Mouse (Mus musculus): ENCODE results near the gene Wwc1. TPM values are rescaled to one million over a fixed set of nuclear protein-coding genes. Genes with fewer than 3 reads are reported as not detected.
"Not testable (repeated sequence)": the region's sequence is repeated elsewhere in the genome, so short reads cannot be mapped to it uniquely, and the experiment has no call there.

Gene Wwc1
- polyA plus RNA-seq, 1 experiment from 2014 or later, result 0.86 TPM

DNA sequence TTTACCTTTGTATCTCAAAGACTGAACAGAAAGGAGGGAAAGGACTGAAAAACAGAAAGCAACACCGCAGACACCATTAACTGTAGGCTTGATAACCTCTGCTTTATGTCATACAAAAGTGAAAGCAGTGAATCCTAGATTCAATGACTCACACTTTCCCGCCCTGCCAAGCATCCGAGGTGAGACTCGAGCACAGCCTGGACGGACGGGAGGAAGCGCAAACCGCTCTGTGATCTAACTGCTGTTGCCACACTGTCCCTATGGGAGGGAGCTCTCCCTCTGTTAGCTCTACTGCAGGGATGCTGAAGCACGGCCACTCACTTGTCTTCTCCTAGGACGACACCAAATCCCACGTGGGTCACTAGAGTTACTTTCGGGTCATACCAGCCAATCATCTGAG, 164.0 kb downstream of the Wwc1 start:
- 85% methylated on average over 12 of the region's 12 CpGs for WGBS (ENCODE audit: insufficient replicate concordance)

DNA sequence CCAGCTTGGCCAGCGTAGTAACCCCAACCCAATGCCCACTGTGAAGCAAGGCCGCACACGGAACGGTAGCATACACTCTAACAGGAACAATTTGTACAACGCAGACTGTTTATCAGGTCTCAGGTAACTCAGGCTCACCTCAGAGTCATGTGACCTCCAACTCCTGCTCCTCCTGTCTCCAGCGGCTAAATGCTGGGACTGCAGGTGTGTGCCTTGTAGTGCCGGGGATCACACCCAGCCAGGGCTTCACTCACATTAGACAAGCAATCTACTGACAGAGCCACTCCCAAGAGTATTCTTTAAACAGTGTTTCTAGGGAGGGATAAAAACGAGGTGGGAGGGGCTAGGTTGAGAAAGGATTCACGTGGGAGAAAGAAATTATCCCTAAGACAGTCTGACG, 168.9 kb downstream of the Wwc1 start:
- H3K27ac ChIP-seq, result no peak overlapping the region
- no peaks in the 10 kb centered on the region for H3K4me1 ChIP-seq (replicated peaks)
- H3K27me3 ChIP-seq, result no peaks in the 10 kb centered on the region
- H3K4me3 ChIP-seq (replicated peaks), result no peak overlapping the region
- no peak for ATAC-seq (ENCODE audit: low read depth)
- H3K4me2 ChIP-seq, result no peak overlapping the region
- H3K36me3 ChIP-seq, result peaks cover 94% of the 10 kb centered on the region
- 79% methylated on average over 10 of the region's 10 CpGs for WGBS (ENCODE audit: insufficient replicate concordance)
- no peaks in the 10 kb centered on the region for H3K9me3 ChIP-seq (replicated peaks)
- H3K9ac ChIP-seq, result no peak overlapping the region
- DNase-seq, result no peak

More for the DNA sequence above, 164.0 kb downstream of the Wwc1 start:
- H3K36me3 ChIP-seq, result peaks cover 94% of the 10 kb centered on the region
- DNase-seq (no peak), ATAC-seq (ENCODE audit: low read depth) (no peak)
- no peaks in the 10 kb centered on the region for H3K9me3 ChIP-seq (replicated peaks)
- H3K4me3 ChIP-seq (replicated peaks), result no peak overlapping the region
- no peak overlapping the region for H3K4me2 ChIP-seq
- H3K9ac ChIP-seq, result no peak overlapping the region
- no peak overlapping the region for H3K27ac ChIP-seq
- no peaks in the 10 kb centered on the region for H3K27me3 ChIP-seq
- H3K4me1 ChIP-seq (replicated peaks), result no peaks in the 10 kb centered on the region

DNA sequence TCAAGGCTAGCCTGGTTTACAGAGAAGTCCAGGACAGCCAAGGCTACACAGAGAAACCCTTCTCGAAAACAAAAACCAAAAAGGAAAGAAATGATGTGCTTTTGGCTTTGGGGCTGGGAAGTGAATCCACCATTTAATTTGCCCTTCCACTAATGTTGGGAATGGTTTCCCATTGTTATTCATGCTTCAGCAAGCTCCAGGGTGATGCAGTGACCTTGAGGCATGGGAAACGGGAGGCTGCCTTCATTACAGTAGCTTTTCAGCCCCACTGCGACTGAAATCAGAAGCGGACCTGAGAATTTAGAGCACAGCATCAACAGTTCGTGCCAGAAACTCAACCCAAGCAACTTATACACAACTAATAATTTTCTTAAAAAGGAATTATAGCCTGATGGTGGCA, 179.0 kb downstream of the Wwc1 start:
- DNase-seq (no peak), ATAC-seq (ENCODE audit: low read depth) (no peak)
- peaks cover 46% of the 10 kb centered on the region for H3K27me3 ChIP-seq
- no peak overlapping the region for H3K4me3 ChIP-seq (replicated peaks)
- no peaks in the 10 kb centered on the region for H3K9me3 ChIP-seq (replicated peaks)
- H3K36me3 ChIP-seq, result no peaks in the 10 kb centered on the region
- no peak overlapping the region for H3K4me2 ChIP-seq
- no peak overlapping the region for H3K9ac ChIP-seq
- peaks cover 9% of the 10 kb centered on the region for H3K4me1 ChIP-seq (replicated peaks)
- 51% methylated on average over 5 of the region's 5 CpGs for WGBS (ENCODE audit: insufficient replicate concordance)
- no peak overlapping the region for H3K27ac ChIP-seq

DNA sequence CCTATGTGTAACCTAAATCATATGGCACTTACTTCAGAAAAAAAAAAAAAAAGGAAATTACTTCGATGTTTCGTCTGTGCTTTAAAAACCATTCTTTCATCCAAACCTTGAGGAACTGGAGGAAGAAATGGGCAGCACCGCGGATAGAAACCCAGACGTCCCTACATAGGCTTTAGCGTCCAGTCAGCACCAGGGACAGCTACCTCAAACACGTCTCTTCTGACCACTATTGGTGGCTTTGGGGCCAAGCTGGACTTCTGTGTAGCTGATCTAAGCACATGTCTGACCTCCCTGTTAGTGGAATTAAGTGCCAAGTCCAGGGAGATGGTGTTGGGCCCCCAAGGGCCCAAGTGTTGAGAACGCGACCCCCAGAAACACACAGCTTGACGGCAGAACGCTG, 181.5 kb downstream of the Wwc1 start, which contains the start of gene Fbll1:
Gene Fbll1 (minus strand): TSS at position 11 of the 400 bp plus-strand sequence.
- H3K27ac ChIP-seq, result no peak within 1 kb of the TSS
- H3K9me3 ChIP-seq (replicated peaks), result no peaks in the 10 kb centered on the region
- WGBS (ENCODE audit: insufficient replicate concordance), result 15% methylated on average over 11 of the region's 11 CpGs
- peak within 1 kb of the TSS; percentile 35 for H3K4me2 ChIP-seq
- DNase-seq (peak; percentile 7), ATAC-seq (ENCODE audit: low read depth) (no peak)
- no peak within 1 kb of the TSS for H3K9ac ChIP-seq
- peaks cover 9% of the 10 kb centered on the region for H3K4me1 ChIP-seq (replicated peaks)
- peaks cover 64% of the 10 kb centered on the region for H3K27me3 ChIP-seq
- no peaks in the 10 kb centered on the region for H3K36me3 ChIP-seq
- H3K4me3 ChIP-seq (replicated peaks), result peak within 1 kb of the TSS; percentile 29

DNA sequence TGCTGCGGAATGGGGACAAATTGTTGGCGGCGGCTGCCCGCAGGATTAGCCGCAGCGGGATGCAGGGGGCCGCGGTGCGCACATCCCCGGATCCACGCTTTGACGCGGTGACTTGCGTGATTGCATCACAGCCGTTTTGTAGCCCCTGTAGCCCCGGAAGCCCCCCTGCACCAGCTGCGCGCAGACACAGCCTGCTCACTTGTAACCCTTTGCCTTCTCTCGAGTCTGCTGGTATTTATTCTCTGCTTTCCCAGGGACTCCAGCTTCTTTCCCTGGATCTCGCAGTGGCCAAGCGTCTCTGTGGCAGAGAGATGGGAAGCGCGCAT, 181.9 kb downstream of the Wwc1 start:
- 4% methylated on average over 23 of the region's 23 CpGs for WGBS (ENCODE audit: insufficient replicate concordance)
- no peak for DNase-seq
- Histone ChIP-seq H3K4me3 (replicated peaks) (peak overlapping the region; percentile 29), H3K9me3 (replicated peaks) (no peaks in the 10 kb centered on the region), H3K36me3 (no peaks in the 10 kb centered on the region), H3K9ac (no peak overlapping the region), H3K4me2 (peak overlapping the region; percentile 35), H3K4me1 (replicated peaks) (peaks cover 9% of the 10 kb centered on the region), H3K27ac (no peak overlapping the region), H3K27me3 (peaks cover 64% of the 10 kb centered on the region)
- ATAC-seq (ENCODE audit: low read depth), result no peak

DNA sequence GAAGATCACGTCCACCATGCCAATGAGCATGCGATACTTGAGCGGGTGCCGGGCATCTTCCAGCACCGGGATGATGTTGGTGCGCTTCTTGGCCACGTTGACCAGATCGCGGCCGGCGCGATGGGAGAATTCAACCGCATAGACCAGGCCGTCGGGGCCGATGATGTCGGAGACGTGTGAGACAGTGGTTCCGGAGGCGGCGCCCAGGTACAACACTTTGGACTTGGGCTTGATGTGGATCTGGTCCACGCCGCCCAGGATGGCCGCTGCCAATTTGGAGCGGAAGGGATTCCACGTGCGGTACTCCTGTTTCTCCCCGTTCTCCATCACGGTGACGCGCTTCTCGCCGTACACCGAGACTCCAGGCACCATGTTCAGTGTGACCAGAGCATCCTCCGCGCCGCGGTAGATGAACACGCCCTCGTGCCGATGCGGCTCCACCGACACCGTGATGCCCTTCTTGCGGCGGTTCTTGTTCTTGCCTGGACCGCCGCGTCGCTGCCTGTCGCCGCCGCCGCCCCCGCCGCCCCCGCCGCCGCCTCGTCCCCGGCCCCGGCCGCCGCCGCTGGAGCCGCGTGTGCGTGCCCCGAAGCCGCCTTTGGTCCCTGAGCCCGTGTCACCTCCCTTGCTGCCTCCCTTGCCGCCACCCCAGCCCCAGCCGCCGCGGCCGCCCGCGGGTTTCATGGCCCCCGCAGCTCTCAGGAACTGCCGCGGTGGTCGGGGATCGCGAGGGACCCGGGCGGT, 182.4 kb downstream of the Wwc1 start:
- 5% methylated on average over 59 of the region's 86 CpGs for WGBS (ENCODE audit: insufficient replicate concordance)
- no peak overlapping the region for H3K9ac ChIP-seq
- peaks cover 64% of the 10 kb centered on the region for H3K27me3 ChIP-seq
- H3K4me1 ChIP-seq (replicated peaks), result peaks cover 9% of the 10 kb centered on the region
- peak overlapping the region; percentile 29 for H3K4me3 ChIP-seq (replicated peaks)
- H3K27ac ChIP-seq, result no peak overlapping the region
- H3K4me2 ChIP-seq, result peak overlapping the region; percentile 35
- DNase-seq (no peak), ATAC-seq (ENCODE audit: low read depth) (no peak)
- H3K36me3 ChIP-seq, result no peaks in the 10 kb centered on the region
- H3K9me3 ChIP-seq (replicated peaks), result no peaks in the 10 kb centered on the region

DNA sequence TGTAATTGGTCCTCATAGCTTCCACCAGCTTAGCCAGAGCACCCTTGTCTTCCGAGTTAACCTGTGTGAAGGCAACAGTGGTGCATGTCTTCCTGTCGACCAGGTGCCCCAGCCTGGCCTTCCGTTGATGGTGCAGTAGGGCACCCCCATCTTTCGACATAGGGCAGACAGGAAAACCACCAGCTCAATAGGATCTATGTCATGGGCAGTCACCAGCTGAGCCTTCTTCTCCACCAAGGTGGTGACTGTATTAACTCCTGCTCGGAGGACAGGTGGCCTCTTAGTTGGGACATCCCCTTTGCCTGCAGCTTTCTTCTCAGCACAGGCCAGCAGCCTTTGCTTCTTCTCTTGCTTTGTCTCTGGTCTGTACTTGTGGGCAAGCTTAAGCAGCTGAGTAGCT, 187.5 kb downstream of the Wwc1 start:
- Histone ChIP-seq H3K36me3 (peaks cover 16% of the 10 kb centered on the region; the same call in 1 of the 2 replicates), H3K27me3 (peaks cover 32% of the 10 kb centered on the region)
- H3K9me3 ChIP-seq (replicated peaks); H3K4me1 ChIP-seq (replicated peaks); H3K9ac ChIP-seq; H3K4me2 ChIP-seq; H3K4me3 ChIP-seq (replicated peaks); DNase-seq; H3K27ac ChIP-seq; ATAC-seq (ENCODE audit: low read depth): not testable (repeated sequence)
- 59% methylated on average over 5 of the region's 5 CpGs for WGBS (ENCODE audit: insufficient replicate concordance)

DNA sequence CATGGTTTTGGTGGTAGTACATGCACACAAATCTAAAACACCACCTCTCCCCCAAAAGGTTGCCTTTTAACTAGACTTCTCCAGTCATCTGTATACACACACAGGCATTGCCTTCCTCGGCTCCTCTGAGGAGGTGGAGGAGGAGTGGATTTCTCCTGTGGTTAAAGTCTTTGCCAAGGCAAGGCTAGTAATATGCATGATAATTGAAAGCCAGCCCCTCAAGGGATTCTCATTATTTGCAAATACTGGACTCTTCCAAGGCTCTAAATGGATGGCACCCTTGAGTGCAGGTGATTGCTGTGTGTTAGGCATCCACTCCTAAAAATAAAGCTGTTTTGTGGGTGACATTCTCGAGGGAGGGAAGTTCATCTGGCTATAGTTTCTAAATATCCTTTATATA, 191.9 kb downstream of the Wwc1 start:
- Histone ChIP-seq H3K27me3 (no peaks in the 10 kb centered on the region), H3K4me1 (replicated peaks) (no peaks in the 10 kb centered on the region), H3K4me2 (no peak overlapping the region), H3K9ac (no peak overlapping the region), H3K9me3 (replicated peaks) (no peaks in the 10 kb centered on the region), H3K27ac (no peak overlapping the region), H3K36me3 (peaks cover 40% of the 10 kb centered on the region), H3K4me3 (replicated peaks) (no peak overlapping the region)
- 66% methylated on average over 2 of the region's 2 CpGs for WGBS (ENCODE audit: insufficient replicate concordance)
- no peak for ATAC-seq (ENCODE audit: low read depth)
- DNase-seq, result no peak

Other genes starting within 250 kb of the Wwc1 start
- 4.1 and 5.1 TPM in 2 replicates for gene Pank3, start 211.0 kb downstream of the Wwc1 start, polyA plus RNA-seq (2015; fragmentation: Nextera tagmentation; extraction: Ambion mirVana)
- gene Fbll1, start 181.6 kb downstream of the Wwc1 start, polyA plus RNA-seq (2015; fragmentation: Nextera tagmentation; extraction: Ambion mirVana), result not detected in 2 replicates
- 69.3 and 82.9 TPM in 2 replicates for gene Rars, start 146.0 kb downstream of the Wwc1 start, polyA plus RNA-seq (2015; fragmentation: Nextera tagmentation; extraction: Ambion mirVana)